Mouse (Mus musculus): ENCODE results near the gene Fads6.

GRCm38 (mm10) chr11:115283486-115283765, 14.0 kb downstream of the Fads6 start:
- TF ChIP-seq POLR2A (IDR thresholded peaks at IDR 0.05; ENCODE audit: low read depth, low read length) (no peak), IRF4 (IDR thresholded peaks at IDR 0.05; ENCODE audit: low read depth, low read length) (no peak), TBP (conservative IDR thresholded peaks at IDR 0.05; ENCODE audit: low read depth, low read length) (no peak), E2F4 (IDR thresholded peaks at IDR 0.05; ENCODE audit: insufficient replicate concordance, low read depth, low read length) (no peak), ZNF384 (IDR thresholded peaks at IDR 0.05; ENCODE audit: low read depth, low read length) (no peak), CTCF (conservative IDR thresholded peaks at IDR 0.05 in 1 of 2, IDR thresholded peaks at IDR 0.05 in 1 of 2; ENCODE audit: low read depth in 2 of 2, low read length in 2 of 2) (no peak), NELFE (IDR thresholded peaks at IDR 0.05; ENCODE audit: low read depth, low read length) (no peak), MEF2A (IDR thresholded peaks at IDR 0.05; ENCODE audit: borderline replicate concordance, low read depth, low read length) (no peak), MYC (IDR thresholded peaks at IDR 0.05; ENCODE audit: low read depth, low read length) (no peak), ZKSCAN1 (IDR thresholded peaks at IDR 0.05; ENCODE audit: borderline replicate concordance, low read depth, low read length) (no peak)
